Mouse (Mus musculus) thymus, adult 2 months (tissue): ENCODE results near the gene Srsf4.

ENCODE experiments used
- CTCF ChIP-seq: fragments of 200-500 bp; IDR thresholded peaks from 2 replicates; pipeline ENCODE4 v1.5.1; 2012; ENCODE audit warnings: mild to moderate bottlenecking, control low read depth, low read length, moderate library complexity, borderline replicate concordance; ENCODE audit not compliant: control insufficient read depth, poor library complexity, insufficient read depth; ENCODE audit errors: extremely low read depth
- POLR2A ChIP-seq: fragments of 200-500 bp; IDR thresholded peaks from 2 replicates; pipeline ENCODE4 v1.6.1; 2012; ENCODE audit warnings: mild to moderate bottlenecking, low read length, control low read depth, moderate library complexity; ENCODE audit not compliant: control insufficient read depth, poor library complexity, insufficient read depth; ENCODE audit errors: extremely low read depth

DNA sequence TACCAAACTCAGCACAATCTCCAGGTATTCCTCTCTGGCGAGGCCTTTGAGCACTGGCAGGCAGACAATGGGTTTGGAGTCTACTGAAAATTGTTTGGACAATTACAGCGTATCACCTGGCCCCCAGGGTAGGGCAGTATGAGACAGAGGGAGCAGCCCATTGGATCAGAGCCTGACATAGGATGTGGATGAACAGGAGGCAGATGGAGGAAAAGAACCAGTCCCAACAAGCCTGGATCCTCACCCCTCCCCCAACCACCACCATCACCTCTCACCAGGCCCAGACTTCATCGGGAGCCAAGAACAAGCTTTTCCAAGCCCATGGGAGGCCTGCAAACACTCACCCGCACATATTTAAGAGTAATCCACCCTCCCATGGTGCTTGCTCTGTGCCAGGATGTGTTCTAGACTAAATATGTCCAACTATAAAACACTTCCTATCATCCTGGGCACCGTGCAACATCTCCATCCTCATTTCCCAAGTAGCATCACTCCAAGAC, 41.8 kb upstream of the Srsf4 start:
- TF ChIP-seq CTCF (no peak), POLR2A (no peak)
